Comparison of ENCODE assay signal across 8 mouse cellular contexts in the genomic region with DNA sequence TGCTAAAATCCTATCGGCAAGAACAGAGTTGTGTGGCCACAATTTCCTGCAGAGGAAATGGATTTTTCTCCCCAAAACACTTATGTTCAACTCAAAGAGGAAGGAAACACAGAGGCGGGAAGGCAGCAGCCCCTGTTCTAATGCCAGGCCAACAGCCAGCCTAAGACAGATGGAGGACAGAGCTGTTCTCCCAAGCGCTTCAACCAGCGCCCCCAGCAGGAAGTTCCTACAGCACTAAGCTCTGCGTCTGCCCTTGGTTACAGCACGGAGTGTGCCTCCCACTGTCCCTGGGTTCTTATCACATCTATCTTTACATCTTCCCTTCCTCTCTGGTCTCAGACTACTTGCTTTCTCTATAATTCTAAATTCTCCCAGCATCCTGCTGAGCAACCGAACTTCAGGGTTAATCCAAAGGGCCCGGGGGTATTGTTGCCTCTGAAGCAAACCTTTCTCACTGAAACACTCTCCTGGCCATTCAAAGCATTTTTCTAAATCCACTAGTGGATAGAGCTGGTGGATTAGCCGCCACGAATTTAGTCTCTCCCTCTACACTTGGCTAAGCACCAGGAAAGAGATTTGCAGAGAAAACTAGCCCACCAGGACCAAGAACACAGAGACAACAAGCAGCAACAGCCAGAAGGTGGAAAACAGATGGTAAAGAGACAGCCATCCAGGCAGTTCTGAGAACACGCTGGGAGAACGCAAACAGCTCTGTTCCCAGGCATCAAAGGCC. TPM values are rescaled to one million over a fixed set of nuclear protein-coding genes. Genes with fewer than 3 reads are reported as not detected.
DNase-seq lines count a peak whose midpoint lies in the region; ATAC-seq and TF ChIP-seq lines count a peak whose summit lies in the region.
"Had no signal": no experiment of that assay in that cellular context is flagged by ENCODE, and none has a peak within 500 bp of the region (broad histone marks: within the 10 kb centered on the region; RNA-seq: fewer than 3 reads in every experiment).

No protein-coding gene starts in this region.

- H3K4me3 ChIP-seq in left cerebral cortex, adult 2 months: no peak overlapping the region
- H3K4me3 ChIP-seq in forebrain, embryonic 11.5 days (ENCODE audit: low read depth, low read length): no peak overlapping the region
- no peak overlapping the region for H3K4me3 ChIP-seq in liver, postnatal 0 days (ENCODE audit: low read depth, low read length)
- no peak overlapping the region for H3K4me3 ChIP-seq in thymus, adult 2 months (ENCODE audit: control insufficient read depth, insufficient read depth, low read length)
- H3K4me3 ChIP-seq in hindbrain, embryonic 10.5 days: no peak overlapping the region
- H3K4me3 ChIP-seq: neural tube, embryonic 12.5 days had no signal

- peaks cover 17% of the 10 kb centered on the region for H3K27me3 ChIP-seq in forebrain, embryonic 11.5 days (ENCODE audit: control insufficient read depth, insufficient read depth, low read length)
- peaks cover 6% of the 10 kb centered on the region; the same call in 1 of the 2 replicates for H3K27me3 ChIP-seq in liver, postnatal 0 days (ENCODE audit: insufficient read depth, low read length)
- no peaks in the 10 kb centered on the region for H3K27me3 ChIP-seq in thymus, adult 2 months (ENCODE audit: control insufficient read depth, insufficient read depth, low read length)
- peaks cover 54% of the 10 kb centered on the region for H3K27me3 ChIP-seq in hindbrain, embryonic 10.5 days (ENCODE audit: insufficient read depth, poor library complexity, severe bottlenecking)

- TF ChIP-seq EP300 in liver, postnatal 0 days (IDR thresholded peaks at IDR 0.05; ENCODE audit: low read depth): no peak

- no peaks in the 10 kb centered on the region for H3K36me3 ChIP-seq in forebrain, embryonic 11.5 days (ENCODE audit: control insufficient read depth, insufficient read depth, low read length)
- no peaks in the 10 kb centered on the region for H3K36me3 ChIP-seq in liver, postnatal 0 days (replicated peaks; ENCODE audit: insufficient read depth, low read length)
- H3K36me3 ChIP-seq in thymus, adult 2 months (ENCODE audit: control insufficient read depth, insufficient read depth, low read length): no peaks in the 10 kb centered on the region
- no peaks in the 10 kb centered on the region for H3K36me3 ChIP-seq in hindbrain, embryonic 10.5 days
- H3K36me3 ChIP-seq: neural tube, embryonic 12.5 days had no signal

- WGBS in forebrain, embryonic 11.5 days: 20% methylated on average over 12 of the region's 12 CpGs
- 31% methylated on average over 12 of the region's 12 CpGs for WGBS in liver, postnatal 0 days (ENCODE audit: insufficient replicate concordance)
- WGBS in thymus, adult 2 months: 10% methylated on average over 12 of the region's 12 CpGs
- WGBS in hindbrain, embryonic 10.5 days: 29% methylated on average over 12 of the region's 12 CpGs

- ATAC-seq in forebrain, embryonic 11.5 days (replicated peaks; ENCODE audit: low FRiP score): peak; percentile 62; the same call in 1 of the 2 replicates
- no peak for ATAC-seq in liver, postnatal 0 days

- H3K9me3 ChIP-seq in forebrain, embryonic 11.5 days (ENCODE audit: control insufficient read depth, low read length): no peaks in the 10 kb centered on the region
- H3K9me3 ChIP-seq in liver, postnatal 0 days (ENCODE audit: low read length): no peaks in the 10 kb centered on the region
- H3K9me3 ChIP-seq in hindbrain, embryonic 10.5 days: no peaks in the 10 kb centered on the region
- H3K9me3 ChIP-seq: neural tube, embryonic 12.5 days had no signal

- H3K4me1 ChIP-seq in forebrain, embryonic 11.5 days (replicated peaks; ENCODE audit: control insufficient read depth, insufficient read depth, low read length): peaks cover 2% of the 10 kb centered on the region; the same call in 1 of the 2 replicates
- peaks cover 9% of the 10 kb centered on the region for H3K4me1 ChIP-seq in liver, postnatal 0 days (ENCODE audit: insufficient read depth)
- peaks cover 20% of the 10 kb centered on the region for H3K4me1 ChIP-seq in thymus, adult 2 months (replicated peaks; ENCODE audit: control insufficient read depth, insufficient read depth, low read length)
- peaks cover 27% of the 10 kb centered on the region for H3K4me1 ChIP-seq in hindbrain, embryonic 10.5 days (replicated peaks)

- TF ChIP-seq POLR2A in brain, embryonic 14.5 days (IDR thresholded peaks at IDR 0.05; ENCODE audit: borderline replicate concordance, extremely low read depth, insufficient read depth, insufficient read length, poor library complexity, severe bottlenecking): no peak
- TF ChIP-seq POLR2A in thymus, adult 2 months (IDR thresholded peaks at IDR 0.05; ENCODE audit: control insufficient read depth, extremely low read depth, insufficient read depth, low read length, poor library complexity): no peak

- H3K9ac ChIP-seq in forebrain, embryonic 11.5 days (ENCODE audit: low read length): peak overlapping the region; percentile 16; the same call in 1 of the 2 replicates
- no peak overlapping the region for H3K9ac ChIP-seq in liver, postnatal 0 days (replicated peaks)
- H3K9ac ChIP-seq: neural tube, embryonic 12.5 days had no signal

- intact Hi-C loops in left cerebral cortex, adult 2 months (cut with DNase I): loop anchor here (1.0 to 5.0 kb wide), 3 partner anchors 32 to 84 kb away; a partner anchor contains a TSS

- TF ChIP-seq CTCF in left cerebral cortex, adult 2 months (IDR thresholded peaks at IDR 0.05): peak; percentile 35
- TF ChIP-seq CTCF in brain, embryonic 14.5 days (IDR thresholded peaks at IDR 0.05; ENCODE audit: borderline replicate concordance, extremely low read depth, insufficient read depth, insufficient read length): peak; percentile 25; the same call in 1 of the 2 replicates
- peak; percentile 36 for TF ChIP-seq CTCF in liver, postnatal 0 days (IDR thresholded peaks at IDR 0.05; ENCODE audit: low read depth)
- 0 out of 2 replicates have a peak, but pooled peaks have one; percentile 37 for TF ChIP-seq CTCF in thymus, adult 2 months (IDR thresholded peaks at IDR 0.05; ENCODE audit: borderline replicate concordance, control insufficient read depth, extremely low read depth, insufficient read depth, low read length, poor library complexity)

- no peak for DNase-seq in left cerebral cortex, adult 2 months (ENCODE audit: extremely low spot score in 1 of 2, low spot score in 2 of 2)
- no peak for DNase-seq in left cerebral cortex, adult 8-10 months (ENCODE audit: low spot score in 2 of 2)
- DNase-seq in brain, embryonic 14.5 days (ENCODE audit: low read depth): peak; percentile 76
- peak; percentile 62 for DNase-seq in forebrain, embryonic 11.5 days (ENCODE audit: low spot score)
- DNase-seq in liver, postnatal 0 days: peak; percentile 37
- peak; percentile 49 for DNase-seq in thymus, adult 2 months
- no peak for DNase-seq in hindbrain, embryonic 10.5 days (ENCODE audit: low spot score)

- H3K4me2 ChIP-seq in forebrain, embryonic 11.5 days (ENCODE audit: low read depth, low read length, severe bottlenecking): no peak overlapping the region
- H3K4me2 ChIP-seq in liver, postnatal 0 days (ENCODE audit: low read depth, low read length): no peak overlapping the region
- H3K4me2 ChIP-seq: neural tube, embryonic 12.5 days had no signal

- H3K27ac ChIP-seq in left cerebral cortex, adult 2 months: no peak overlapping the region; the same call in 1 of the 2 replicates
- no peak overlapping the region for H3K27ac ChIP-seq in forebrain, embryonic 11.5 days (ENCODE audit: low read depth, low read length)
- no peak overlapping the region for H3K27ac ChIP-seq in liver, postnatal 0 days (ENCODE audit: low read depth)
- H3K27ac ChIP-seq in thymus, adult 2 months (ENCODE audit: control insufficient read depth, insufficient read depth, low read length): no peak overlapping the region
- no peak overlapping the region for H3K27ac ChIP-seq in hindbrain, embryonic 10.5 days
- H3K27ac ChIP-seq: neural tube, embryonic 12.5 days had no signal

RNA-seq across cellular contexts. Expression of a gene that starts 31.5 kb away (rescaled TPM):
- 100 to 1,000 TPM; 165 to 169 TPM for total RNA-seq in left cerebral cortex, adult 2 months (2021)
- total RNA-seq in left cerebral cortex, adult 8-10 months (2022): 100 to 1,000 TPM; 186 to 197 (median 193) TPM
- polyA plus RNA-seq in brain, embryonic 14.5 days (2012; rRNA removed): 246 and 257 TPM in 2 replicates
- 141 and 155 TPM in 2 replicates for polyA plus RNA-seq in forebrain, embryonic 11.5 days (2014; fragmentation: Nextera tagmentation; extraction: Ambion mirVana)
- 112 and 119 TPM in 2 replicates for polyA plus RNA-seq in liver, postnatal 0 days (2015; fragmentation: Nextera tagmentation; extraction: Ambion mirVana)
- polyA plus RNA-seq in thymus, adult 2 months (2012; rRNA removed): 145 and 151 TPM in 2 replicates
- 137 and 146 TPM in 2 replicates for polyA plus RNA-seq in hindbrain, embryonic 10.5 days (2016; fragmentation: Nextera tagmentation; extraction: Ambion mirVana)

Comparison
In these comparisons a context has a peak if more than half of its experiments do, and no peak if none do; other contexts are left out.
1. DNase-seq: peak in brain, embryonic 14.5 days (single experiment), forebrain, embryonic 11.5 days (single experiment), liver, postnatal 0 days (single experiment) and thymus, adult 2 months (single experiment); none in left cerebral cortex, adult 2 months (0 of 2), left cerebral cortex, adult 8-10 months (0 of 2) and hindbrain, embryonic 10.5 days (single experiment).
2. Peak in every context shown above with its lines, with median percentiles within 50 percentile points of each other: CTCF ChIP-seq.